Mouse (Mus musculus) intestine, embryonic 14.5 days (tissue): ENCODE data around the gene Selenos. TPM values are rescaled to one million over a fixed set of nuclear protein-coding genes. Genes with fewer than 3 reads are reported as not detected.

Experiments
- ATAC-seq: fragments of 200-750 bp; cut with Nextera tagmentation; replicated peaks from 2 replicates; pipeline ENCODE4 v1.8.0; 2017; ENCODE audit warnings: low read depth, moderate number of reproducible peaks, moderate TSS enrichment, moderate library complexity; ENCODE audit not compliant: low FRiP score, low TSS enrichment
- DNase-seq: peaks from one replicate; pipeline ENCODE4 v3.0.0-alpha.2; 2018; ENCODE audit warnings: low spot score
- H3K27ac ChIP-seq: fragments of 300-500 bp; sonication (generic); 2 replicates; pipeline ENCODE4 v1.5.1; 2014; ENCODE audit warnings: low read depth, mild to moderate bottlenecking, control low read depth
- H3K27me3 ChIP-seq: fragments of 300-500 bp; sonication (generic); replicated peaks from 2 replicates; pipeline ENCODE4 v1.6.1; 2014; ENCODE audit warnings: low read length, control low read depth; ENCODE audit not compliant: control insufficient read depth, insufficient read depth
- H3K36me3 ChIP-seq: fragments of 300-500 bp; sonication (generic); 2 replicates; pipeline ENCODE4 v1.6.1; 2014; ENCODE audit warnings: low read length, control low read depth; ENCODE audit not compliant: control insufficient read depth, insufficient read depth
- H3K4me1 ChIP-seq: fragments of 300-500 bp; sonication (generic); replicated peaks from 2 replicates; pipeline ENCODE4 v1.6.1; 2014; ENCODE audit warnings: low read length, control low read depth, mixed read lengths; ENCODE audit not compliant: control insufficient read depth, insufficient read depth
- H3K4me2 ChIP-seq: fragments of 300-500 bp; sonication (generic); 2 replicates; pipeline ENCODE4 v1.6.1; 2014; ENCODE audit warnings: low read length
- H3K4me3 ChIP-seq: fragments of 300-500 bp; sonication (generic); 2 replicates; pipeline ENCODE4 v1.5.1; 2014; ENCODE audit warnings: low read depth, low read length, control low read depth, mixed read lengths
- H3K9ac ChIP-seq: fragments of 300-500 bp; sonication (generic); 2 replicates; pipeline ENCODE4 v1.6.1; 2014; ENCODE audit warnings: mild to moderate bottlenecking, low read length
- H3K9me3 ChIP-seq: fragments of 300-500 bp; sonication (generic); 2 replicates; pipeline ENCODE4 v1.6.1; 2016; ENCODE audit warnings: low read length, control low read depth; ENCODE audit not compliant: control insufficient read depth
- WGBS: fragments of 180-500 bp; shearing (Covaris S2); extraction: QIAGEN DNeasy Blood & Tissue Kit; methylation state at CpG from one replicate; pipeline ENCODE4 v1.1.7; 2014; 5-methylcytosine and 5-hydroxymethylcytosine counted together
- polyA plus RNA-seq: library from polyadenylated mRNA; unstranded; fragments of >200 nt; fragmentation: Nextera tagmentation; extraction: Ambion mirVana; gene quantifications from 2 replicates; pipeline ENCODE4 v1.2.1, GENCODE M21; 2014

The Selenos gene
- polyA plus RNA-seq, 1 experiment from 2014 or later, result 97.5 TPM

DNA sequence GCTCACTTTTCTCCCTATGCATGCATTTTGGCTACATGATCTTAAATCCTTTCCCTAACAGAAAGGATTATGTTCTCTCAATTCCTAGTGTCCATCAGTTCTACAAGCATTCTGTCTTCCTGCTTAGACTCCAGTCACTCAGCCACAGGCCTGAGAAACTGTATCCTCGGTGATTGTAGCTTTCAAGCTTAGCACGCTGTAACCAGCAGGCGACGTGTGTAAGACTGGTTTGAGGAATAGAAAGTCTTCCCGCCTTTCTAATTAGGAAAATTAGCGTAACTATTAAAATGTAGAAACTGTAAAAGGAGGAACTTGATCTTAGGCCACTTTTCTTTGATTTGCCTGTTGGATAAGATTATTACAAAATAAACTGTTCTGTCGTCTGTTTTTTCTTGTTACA, 39.3 kb downstream of the Selenos start:
- ATAC-seq (no peak), DNase-seq (no peak)
- Histone ChIP-seq H3K9me3 (no peaks in the 10 kb centered on the region), H3K27me3 (no peaks in the 10 kb centered on the region), H3K4me1 (peaks cover 27% of the 10 kb centered on the region; the same call in 1 of the 2 replicates), H3K4me3 (no peak overlapping the region), H3K27ac (no peak overlapping the region), H3K9ac (no peak overlapping the region), H3K36me3 (0 out of 2 replicates have a peak, but pooled peaks cover 4% of the 10 kb centered on the region), H3K4me2 (no peak overlapping the region)
- 85% methylated on average over 7 of the region's 7 CpGs for WGBS

DNA sequence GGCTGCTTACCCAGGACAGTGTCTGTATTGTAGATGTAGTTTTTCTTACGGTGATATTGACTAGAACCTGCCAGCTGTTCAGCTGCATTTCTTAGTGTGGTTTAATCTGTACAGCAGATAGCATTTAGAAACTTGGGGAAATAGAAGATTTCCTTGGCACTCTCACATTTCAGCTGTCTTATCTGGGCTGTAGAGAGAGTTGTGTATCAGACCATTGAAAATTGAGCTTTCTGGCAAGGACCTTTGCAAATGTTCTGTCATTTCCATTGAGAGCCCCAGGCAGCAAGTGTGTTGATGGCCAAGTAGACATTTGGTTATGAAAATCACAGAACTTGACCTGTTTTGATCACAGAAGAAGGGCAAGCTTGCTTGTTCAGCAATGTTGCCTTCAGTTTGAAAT, 40.7 kb downstream of the Selenos start:
- H3K9ac ChIP-seq, result no peak overlapping the region
- no peaks in the 10 kb centered on the region for H3K27me3 ChIP-seq
- H3K36me3 ChIP-seq, result peaks cover 6% of the 10 kb centered on the region
- no peak overlapping the region for H3K27ac ChIP-seq
- H3K4me1 ChIP-seq, result peaks cover 31% of the 10 kb centered on the region
- ATAC-seq (no peak), DNase-seq (no peak)
- H3K4me2 ChIP-seq, result no peak overlapping the region
- H3K4me3 ChIP-seq, result no peak overlapping the region
- no peaks in the 10 kb centered on the region for H3K9me3 ChIP-seq
- WGBS, result 65% methylated on average over 1 of the region's 1 CpGs

DNA sequence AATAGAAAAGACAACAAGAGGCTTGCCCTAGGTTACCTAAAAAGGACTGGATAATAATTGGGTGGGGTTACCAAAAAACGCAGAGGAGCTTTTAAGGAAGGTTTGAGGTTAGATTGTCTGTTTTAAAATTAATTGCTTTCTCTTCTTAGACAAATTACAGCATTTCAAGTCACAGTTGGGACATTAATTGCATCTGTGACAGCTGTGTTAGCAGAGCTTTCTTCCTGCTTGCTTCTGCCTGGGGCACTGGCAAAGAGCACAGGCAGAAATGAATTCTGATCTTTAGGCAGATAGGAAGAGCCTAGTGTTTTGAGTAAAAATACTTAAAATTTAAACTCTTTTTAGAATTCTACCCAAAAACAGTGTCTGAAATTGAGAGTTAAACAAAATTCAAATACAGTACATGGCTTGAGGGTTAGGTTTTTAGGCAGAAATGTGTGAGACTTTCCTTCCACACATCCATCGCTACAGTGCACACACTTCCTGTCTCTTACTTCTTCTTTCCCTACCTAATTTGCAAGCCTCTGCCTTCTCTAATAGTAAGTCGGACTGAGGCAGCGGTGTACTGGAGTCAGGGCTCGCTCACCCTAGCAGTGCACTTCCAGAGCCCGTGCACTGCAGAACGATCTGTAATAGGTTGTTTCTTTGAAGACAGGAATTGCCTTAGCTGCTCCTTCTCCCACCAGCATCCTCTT, 41.4 kb downstream of the Selenos start:
- H3K27ac ChIP-seq, result no peak overlapping the region
- no peak overlapping the region for H3K4me2 ChIP-seq
- peaks cover 13% of the 10 kb centered on the region for H3K36me3 ChIP-seq
- no peak for ATAC-seq
- DNase-seq, result no peak
- no peaks in the 10 kb centered on the region for H3K9me3 ChIP-seq
- peaks cover 25% of the 10 kb centered on the region for H3K4me1 ChIP-seq
- H3K27me3 ChIP-seq, result no peaks in the 10 kb centered on the region
- no peak overlapping the region for H3K4me3 ChIP-seq
- WGBS, result 61% methylated on average over 7 of the region's 7 CpGs
- H3K9ac ChIP-seq, result no peak overlapping the region

DNA sequence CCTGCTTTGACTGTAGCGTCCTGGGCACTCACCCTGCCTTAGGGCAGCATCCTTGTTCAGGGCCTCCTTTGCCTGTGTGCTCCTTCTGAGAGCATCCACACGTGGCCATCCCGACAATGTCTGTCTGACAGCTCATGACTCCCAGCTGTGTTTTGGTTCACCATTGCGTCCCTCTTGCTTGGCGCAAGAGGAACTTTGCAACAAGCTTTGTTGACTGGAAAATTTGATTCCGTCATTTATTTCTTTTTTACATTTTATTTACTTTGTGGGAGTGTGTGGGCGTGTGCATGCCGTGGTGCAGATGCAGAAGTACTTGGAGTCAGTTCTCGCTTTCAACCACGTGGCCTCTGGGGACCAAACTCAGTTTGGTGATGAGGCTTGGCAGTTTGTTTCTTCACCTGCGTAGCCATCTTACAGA, 45.1 kb downstream of the Selenos start:
- ATAC-seq (no peak), DNase-seq (no peak)
- no peaks in the 10 kb centered on the region for H3K27me3 ChIP-seq
- H3K4me2 ChIP-seq, result no peak overlapping the region
- WGBS, result 53% methylated on average over 11 of the region's 11 CpGs
- peaks cover 32% of the 10 kb centered on the region for H3K36me3 ChIP-seq
- no peak overlapping the region for H3K4me3 ChIP-seq
- H3K9me3 ChIP-seq, result no peaks in the 10 kb centered on the region
- H3K4me1 ChIP-seq, result peaks cover 20% of the 10 kb centered on the region
- no peak overlapping the region for H3K9ac ChIP-seq
- H3K27ac ChIP-seq, result peak overlapping the region; percentile 11; the same call in 1 of the 2 replicates

DNA sequence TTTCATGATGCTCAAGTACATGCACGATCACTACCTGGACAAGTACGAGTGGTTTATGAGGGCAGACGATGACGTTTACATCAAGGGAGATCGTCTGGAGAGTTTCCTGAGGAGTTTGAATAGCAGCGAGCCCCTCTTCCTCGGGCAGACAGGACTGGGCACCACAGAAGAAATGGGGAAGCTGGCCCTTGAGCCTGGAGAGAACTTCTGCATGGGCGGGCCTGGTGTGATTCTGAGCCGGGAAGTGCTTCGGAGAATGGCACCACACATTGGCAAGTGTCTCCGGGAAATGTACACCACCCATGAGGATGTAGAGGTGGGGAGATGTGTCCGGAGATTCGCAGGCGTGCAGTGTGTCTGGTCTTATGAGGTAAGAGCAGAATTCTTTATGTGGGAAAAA, 45.9 kb downstream of the Selenos start:
- no peak overlapping the region for H3K4me3 ChIP-seq
- H3K27me3 ChIP-seq, result no peaks in the 10 kb centered on the region
- H3K9me3 ChIP-seq, result no peaks in the 10 kb centered on the region
- H3K4me2 ChIP-seq, result no peak overlapping the region
- WGBS, result 79% methylated on average over 14 of the region's 14 CpGs
- peaks cover 32% of the 10 kb centered on the region for H3K36me3 ChIP-seq
- DNase-seq (no peak), ATAC-seq (no peak)
- H3K4me1 ChIP-seq, result peaks cover 20% of the 10 kb centered on the region
- no peak overlapping the region for H3K9ac ChIP-seq
- no peak overlapping the region for H3K27ac ChIP-seq

DNA sequence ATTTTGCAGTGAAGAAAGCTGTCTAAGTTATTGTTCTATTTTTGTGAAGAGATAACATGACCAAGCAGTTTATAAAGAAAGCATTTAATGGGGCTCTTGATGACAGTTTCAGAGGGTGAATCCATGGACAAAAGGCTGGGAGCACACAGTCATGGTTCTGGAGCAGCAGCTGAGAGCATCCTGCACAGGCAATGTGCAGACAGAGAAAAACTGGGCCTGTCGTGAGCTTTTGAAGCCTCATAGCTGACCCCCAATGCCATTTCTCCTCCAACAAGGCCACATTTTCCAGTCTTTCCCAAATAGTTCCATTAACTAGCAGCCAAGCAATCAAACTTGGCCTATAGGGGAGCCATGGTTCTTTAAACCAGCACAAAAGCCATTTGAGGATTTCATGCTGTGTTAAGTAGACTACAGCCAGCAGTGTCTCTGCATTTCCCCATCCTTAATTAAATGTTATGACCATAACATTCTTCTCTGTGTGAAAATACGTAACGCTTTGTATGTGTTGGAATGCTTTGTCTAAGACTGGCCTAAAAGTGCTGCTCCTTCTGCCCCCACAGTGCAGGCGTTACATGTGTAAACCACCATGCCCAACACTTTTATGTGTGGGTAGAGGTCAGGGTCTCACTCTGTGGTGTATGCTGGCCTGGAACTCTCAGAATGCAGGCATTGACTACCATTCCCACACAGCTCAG, 48.6 kb downstream of the Selenos start:
- peaks cover 40% of the 10 kb centered on the region for H3K36me3 ChIP-seq

DNA sequence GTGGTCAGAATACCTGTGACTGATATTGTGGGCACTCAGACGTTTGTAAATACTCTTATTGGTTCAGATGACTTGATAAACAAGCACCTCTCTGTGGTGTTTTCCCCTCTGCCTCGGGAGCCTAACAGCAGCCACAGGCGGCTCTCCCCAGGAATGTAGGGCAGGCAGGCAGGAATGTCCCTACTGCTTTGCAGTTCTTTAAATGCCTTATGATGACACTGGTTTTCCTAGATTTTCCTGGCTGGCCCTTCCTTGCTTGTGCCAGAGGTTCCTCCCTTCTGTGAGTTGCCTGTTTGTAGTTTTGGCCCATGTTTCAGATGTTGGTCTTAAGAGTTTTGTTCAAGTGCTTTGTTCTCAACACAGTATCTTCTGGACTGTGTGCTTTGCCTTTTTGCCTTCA, 49.4 kb downstream of the Selenos start:
- Histone ChIP-seq H3K9ac (no peak overlapping the region), H3K4me2 (no peak overlapping the region), H3K4me1 (peaks cover 14% of the 10 kb centered on the region), H3K9me3 (no peaks in the 10 kb centered on the region), H3K4me3 (no peak overlapping the region), H3K27ac (no peak overlapping the region), H3K36me3 (peaks cover 40% of the 10 kb centered on the region), H3K27me3 (no peaks in the 10 kb centered on the region)
- DNase-seq, result no peak
- WGBS, result 52% methylated on average over 3 of the region's 3 CpGs
- no peak for ATAC-seq

More for the DNA sequence above, 48.6 kb downstream of the Selenos start:
- DNase-seq (no peak), ATAC-seq (no peak)
- H3K4me1 ChIP-seq, result peaks cover 14% of the 10 kb centered on the region
- H3K9ac ChIP-seq, result no peak overlapping the region
- no peaks in the 10 kb centered on the region for H3K9me3 ChIP-seq
- no peaks in the 10 kb centered on the region for H3K27me3 ChIP-seq
- WGBS, result 82% methylated on average over 4 of the region's 4 CpGs
- no peak overlapping the region for H3K4me2 ChIP-seq
- no peak overlapping the region for H3K4me3 ChIP-seq
- no peak overlapping the region for H3K27ac ChIP-seq

DNA sequence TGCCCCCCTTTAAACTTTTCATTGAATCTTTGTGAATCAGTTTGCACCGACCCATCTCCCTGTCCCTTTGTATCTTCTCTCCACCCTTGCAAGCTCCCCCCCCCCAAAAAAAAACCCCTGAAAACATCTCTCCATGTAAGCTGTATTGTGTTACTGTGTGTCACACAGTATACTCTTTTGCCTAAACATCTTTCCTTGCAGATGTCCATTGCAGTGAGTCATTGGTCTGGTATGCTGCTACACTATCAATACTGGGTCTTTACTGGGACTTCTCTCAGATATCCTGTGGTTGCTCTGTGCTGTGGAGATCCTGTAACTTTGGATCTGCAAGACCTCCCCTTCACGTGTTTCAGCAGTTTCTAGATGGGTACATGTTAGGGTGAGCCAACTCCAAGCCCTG, 50.8 kb downstream of the Selenos start:
- DNase-seq (no peak), ATAC-seq (no peak)
- Histone ChIP-seq H3K4me2 (no peak overlapping the region), H3K27me3 (no peaks in the 10 kb centered on the region), H3K9me3 (no peaks in the 10 kb centered on the region), H3K4me1 (peaks cover 14% of the 10 kb centered on the region; the same call in 1 of the 2 replicates), H3K27ac (no peak overlapping the region), H3K36me3 (peaks cover 37% of the 10 kb centered on the region), H3K4me3 (no peak overlapping the region), H3K9ac (no peak overlapping the region)
- WGBS, result 74% methylated on average over 2 of the region's 2 CpGs
